Mouse (Mus musculus) C2C12 (cell line): ENCODE results near the gene Col17a1. TPM values are rescaled to one million over a fixed set of nuclear protein-coding genes. Genes with fewer than 3 reads are reported as not detected.

Source experiments
- H3K27me3 ChIP-seq: one replicate; pipeline ENCODE4 v1.6.1; 2011; ENCODE audit not compliant: control insufficient read depth, insufficient read depth, insufficient read length
- H3K36me3 ChIP-seq: one replicate; pipeline ENCODE4 v1.6.1; 2011; ENCODE audit not compliant: control insufficient read depth, insufficient read depth
- H3K4me3 ChIP-seq: one replicate; pipeline ENCODE4 v1.5.1; 2011; ENCODE audit warnings: mild to moderate bottlenecking, control low read depth; ENCODE audit not compliant: poor library complexity, insufficient read depth, severe bottlenecking
- H3K79me2 ChIP-seq: one replicate; pipeline ENCODE4 v1.6.1; 2011; ENCODE audit not compliant: control insufficient read depth, insufficient read depth
- H3K79me3 ChIP-seq: one replicate; pipeline ENCODE4 v1.6.1; 2011; ENCODE audit warnings: low read depth, control low read depth
- H3ac ChIP-seq: one replicate; pipeline ENCODE3; 2011; ENCODE audit warnings: low read depth; ENCODE audit not compliant: control insufficient read depth, insufficient read length
- CEBPB ChIP-seq: IDR thresholded peaks from one replicate; pipeline ENCODE4 v1.6.1; 2011; ENCODE audit warnings: low read depth, mild to moderate bottlenecking, control low read depth, moderate library complexity
- CTCF ChIP-seq: IDR thresholded peaks from one replicate; pipeline ENCODE4 v1.5.1; 2011; ENCODE audit not compliant: control insufficient read depth, insufficient read depth, insufficient read length
- FOSL1 ChIP-seq: IDR thresholded peaks from one replicate; pipeline ENCODE4 v1.8.0; 2011; ENCODE audit warnings: mild to moderate bottlenecking, low read length; ENCODE audit not compliant: poor library complexity, insufficient read depth, severe bottlenecking
- MAX ChIP-seq: IDR thresholded peaks from one replicate; pipeline ENCODE4 v1.6.1; 2011; ENCODE audit warnings: mild to moderate bottlenecking, control low read depth
- MYOD1 ChIP-seq: IDR thresholded peaks from one replicate; pipeline ENCODE4 v1.6.1; 2011; ENCODE audit warnings: low read depth; ENCODE audit not compliant: control insufficient read depth, insufficient read length
- MYOG ChIP-seq: IDR thresholded peaks from one replicate; pipeline ENCODE4 v1.6.1; 2011; ENCODE audit not compliant: control insufficient read depth, insufficient read length; ENCODE audit errors: extremely low read depth
- USF1 ChIP-seq: IDR thresholded peaks from one replicate; pipeline ENCODE4 v1.6.1; 2011; ENCODE audit warnings: low read depth, mild to moderate bottlenecking, control low read depth, moderate library complexity
- polyA plus RNA-seq: library from polyadenylated mRNA; unstranded; fragments of >200 nt; fragmentation: generic; extraction: Trizol; gene quantifications from one replicate; pipeline ENCODE4 v1.2.1, GENCODE M21; 2012; ENCODE audit warnings: missing spikeins

Gene Col17a1
- polyA plus RNA-seq, 1 experiment = 0.13 TPM

- H3K4me3 ChIP-seq = no peak overlapping the region
- no peaks in the 10 kb centered on the region for H3K79me2 ChIP-seq
- no peaks in the 10 kb centered on the region for H3K27me3 ChIP-seq
- no peaks in the 10 kb centered on the region for H3K79me3 ChIP-seq
- H3ac ChIP-seq = no peak overlapping the region
- TF ChIP-seq MYOD1 (no peak), CTCF (no peak), CEBPB (no peak), MAX (no peak), MYOG (no peak), FOSL1 (no peak), USF1 (no peak)
- peaks cover 83% of the 10 kb centered on the region for H3K36me3 ChIP-seq
Observed at GRCm38 (mm10) chr19:47621478-47621877, 70.4 kb downstream of the Col17a1 start.

- peaks cover 64% of the 10 kb centered on the region for H3K36me3 ChIP-seq
- H3K4me3 ChIP-seq = no peak overlapping the region
- peaks cover 37% of the 10 kb centered on the region for H3K79me2 ChIP-seq
- TF ChIP-seq MYOG = no peak
- TF ChIP-seq FOSL1 = no peak
- no peak for TF ChIP-seq USF1
- no peak for TF ChIP-seq MYOD1
- no peak for TF ChIP-seq CTCF
- no peak for TF ChIP-seq MAX
- TF ChIP-seq CEBPB = no peak
- H3K27me3 ChIP-seq = no peaks in the 10 kb centered on the region
- H3K79me3 ChIP-seq = peaks cover 12% of the 10 kb centered on the region
- H3ac ChIP-seq = no peak overlapping the region
Observed at GRCm38 (mm10) chr19:47613442-47613841, 78.5 kb downstream of the Col17a1 start.

- Histone ChIP-seq H3K4me3 (no peak overlapping the region), H3K79me3 (peaks cover 43% of the 10 kb centered on the region), H3ac (no peak overlapping the region), H3K79me2 (peaks cover 77% of the 10 kb centered on the region), H3K27me3 (no peaks in the 10 kb centered on the region), H3K36me3 (peaks cover 38% of the 10 kb centered on the region)
- TF ChIP-seq USF1 (no peak), CEBPB (no peak), MYOG (no peak), CTCF (no peak), MYOD1 (no peak), MAX (no peak), FOSL1 (no peak)
Observed at GRCm38 (mm10) chr19:47608513-47608912, 83.4 kb downstream of the Col17a1 start.

Other genes with a start within 250 kb of the Col17a1 start
- gene Sh3pxd2a, start 227.7 kb downstream of the Col17a1 start, polyA plus RNA-seq = 22.2 TPM
- gene Stn1, start 154.6 kb downstream of the Col17a1 start, polyA plus RNA-seq = 50.7 TPM
- gene Slk, start 112.4 kb downstream of the Col17a1 start, polyA plus RNA-seq = 10.7 TPM
- 74.9 TPM for gene Sfr1, start 39.6 kb upstream of the Col17a1 start, polyA plus RNA-seq
- gene Gsto1, start 162.9 kb upstream of the Col17a1 start, polyA plus RNA-seq = 272 TPM
- 2.6 TPM for gene Gsto2, start 173.4 kb upstream of the Col17a1 start, polyA plus RNA-seq
- gene Cfap43, start 227.2 kb upstream of the Col17a1 start, polyA plus RNA-seq = 0.07 TPM
- gene Itprip, start 227.2 kb upstream of the Col17a1 start, polyA plus RNA-seq = 66.5 TPM
- not detected for gene Cfap58, start 245.6 kb upstream of the Col17a1 start, polyA plus RNA-seq